Mouse (Mus musculus) testis, adult 2 months (tissue): ENCODE data around the gene Cdca4.

Experiments
- CTCF ChIP-seq: fragments of 200-500 bp; IDR thresholded peaks from 2 replicates; pipeline ENCODE4 v1.5.1; 2012; ENCODE audit warnings: low read depth, mild to moderate bottlenecking, inconsistent platforms, low read length, moderate library complexity; ENCODE audit not compliant: control insufficient read depth, insufficient read depth, insufficient replicate concordance
- POLR2A ChIP-seq: fragments of 200-500 bp; IDR thresholded peaks from 2 replicates; pipeline ENCODE4 v1.6.1; 2012; ENCODE audit warnings: low read depth, mild to moderate bottlenecking, inconsistent platforms, low read length, moderate library complexity; ENCODE audit not compliant: control insufficient read depth

- TF ChIP-seq POLR2A = no peak
- TF ChIP-seq CTCF = no peak
Observed at GRCm38 (mm10) chr12:112874199-112874598, 45.0 kb upstream of the Cdca4 start.
